Mouse (Mus musculus): ENCODE measurements around the gene Gcn1l1.
A peak's percentile ranks its signal among the peaks of the same experiment; 100 is the strongest.

The Gcn1l1 gene

DNA sequence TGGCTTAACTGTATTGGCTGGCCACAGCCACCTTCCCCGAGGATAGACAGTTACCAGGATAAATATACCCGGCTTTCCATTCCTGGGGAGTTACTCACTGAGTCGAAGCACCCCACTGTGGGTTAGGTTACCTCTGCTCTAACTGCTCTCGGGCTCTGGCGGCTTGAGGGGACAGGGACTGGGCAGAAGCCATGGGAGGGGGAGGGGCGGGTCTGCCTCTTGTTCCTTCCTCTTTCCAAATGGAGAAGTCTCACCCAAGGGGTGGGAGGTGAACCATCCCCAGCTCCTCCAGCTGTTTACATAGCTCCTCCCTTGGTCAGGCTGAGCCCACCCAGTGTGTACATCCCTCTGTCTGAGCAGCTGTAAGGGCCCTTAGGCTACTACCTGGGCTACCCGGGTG, 29.4 kb upstream of the Gcn1l1 start:
- DNase-seq: no peak

DNA sequence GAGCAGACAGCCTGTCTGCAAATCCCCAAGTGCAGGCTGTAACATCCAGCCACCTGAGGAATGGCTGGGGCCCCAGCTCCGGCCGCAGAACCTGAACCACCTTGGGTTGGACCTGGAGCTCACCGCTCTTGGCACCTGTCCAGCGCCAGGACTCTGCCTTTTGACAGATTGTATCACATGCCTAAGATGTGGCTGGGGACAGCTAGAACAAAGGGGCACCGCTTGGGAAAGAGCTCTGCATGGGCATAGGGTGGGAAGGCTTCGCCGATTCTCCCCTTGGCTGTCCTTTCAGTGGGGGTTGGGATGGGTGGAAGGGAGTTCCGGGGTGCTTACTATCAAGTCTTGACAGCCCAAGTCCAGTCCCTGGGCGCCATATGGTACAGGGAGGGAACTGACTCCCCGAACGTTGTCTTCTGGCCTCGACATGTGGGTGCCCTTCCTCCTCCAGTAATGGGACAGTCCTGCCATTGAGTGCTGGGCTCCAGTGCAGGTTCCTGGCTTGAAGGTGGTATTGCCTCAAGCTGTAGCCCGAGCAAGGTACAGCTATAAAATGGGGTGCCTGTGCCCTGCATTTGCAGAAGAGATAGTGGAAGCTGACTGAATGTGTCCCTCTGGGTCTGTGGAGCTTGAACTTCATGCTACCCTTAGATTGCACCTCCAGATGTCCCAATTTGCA, 26.9 kb upstream of the Gcn1l1 start:
- DNase-seq: no peak

DNA sequence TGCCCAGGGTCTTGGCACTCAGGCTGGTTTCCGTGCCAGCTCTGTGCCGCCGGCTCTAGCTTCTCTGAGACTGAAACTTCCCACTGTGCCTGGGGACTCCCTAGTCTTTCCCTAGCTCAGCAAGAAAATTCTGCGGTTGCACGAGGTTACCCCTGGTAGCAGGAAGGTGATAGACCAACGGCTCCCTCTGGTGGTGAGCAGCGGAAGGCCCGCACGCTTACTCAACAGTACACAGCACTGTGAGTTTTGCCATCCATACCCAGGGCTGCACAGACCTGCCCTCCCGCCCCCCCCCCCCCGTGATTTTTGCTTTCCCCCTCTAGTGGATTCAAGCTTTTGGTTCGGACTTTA, 26.4 kb upstream of the Gcn1l1 start:
- DNase-seq: peak; percentile 95

DNA sequence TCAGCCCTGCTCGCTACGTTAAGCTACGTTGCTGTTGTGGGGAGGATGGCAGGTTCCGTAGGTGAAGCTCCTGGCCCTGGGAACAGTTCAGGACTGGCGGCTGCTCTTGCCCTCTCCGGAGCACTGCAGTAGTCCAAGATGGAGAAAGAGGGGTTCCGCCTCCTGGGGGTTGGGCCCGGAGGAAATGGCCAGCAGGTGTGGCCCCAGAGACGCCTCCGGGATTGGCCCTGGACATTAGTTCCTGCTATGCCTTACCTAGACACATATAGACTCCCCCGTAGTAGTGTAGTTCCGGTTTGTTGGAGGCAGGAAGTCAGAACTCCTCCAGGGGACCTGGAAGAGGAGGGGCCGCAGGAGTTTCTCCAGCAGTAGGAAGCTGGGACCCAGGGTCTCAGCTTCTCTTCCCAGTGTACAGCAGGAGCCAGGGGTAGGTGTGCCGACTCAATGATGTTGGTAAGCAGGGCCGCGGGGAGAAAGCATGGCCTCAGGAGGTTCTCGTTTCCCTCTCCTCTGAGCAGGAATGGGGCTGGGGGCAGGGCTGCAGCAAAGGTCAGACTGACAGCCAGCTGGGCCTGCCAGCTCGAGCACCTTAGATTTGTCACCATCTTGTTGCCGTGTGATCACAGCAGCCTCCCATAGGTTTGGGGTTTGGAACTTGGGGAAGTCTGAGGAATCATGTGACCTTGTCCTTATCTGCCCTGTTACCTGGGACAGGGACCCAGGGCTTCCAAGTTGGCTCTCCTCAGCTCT, 22.2 kb upstream of the Gcn1l1 start:
- DNase-seq: peak; percentile 53

- DNase-seq: no peak
These were observed 21.4 kb upstream of the Gcn1l1 start for GRCm38 (mm10) chr5:115543509-115544253.

DNA sequence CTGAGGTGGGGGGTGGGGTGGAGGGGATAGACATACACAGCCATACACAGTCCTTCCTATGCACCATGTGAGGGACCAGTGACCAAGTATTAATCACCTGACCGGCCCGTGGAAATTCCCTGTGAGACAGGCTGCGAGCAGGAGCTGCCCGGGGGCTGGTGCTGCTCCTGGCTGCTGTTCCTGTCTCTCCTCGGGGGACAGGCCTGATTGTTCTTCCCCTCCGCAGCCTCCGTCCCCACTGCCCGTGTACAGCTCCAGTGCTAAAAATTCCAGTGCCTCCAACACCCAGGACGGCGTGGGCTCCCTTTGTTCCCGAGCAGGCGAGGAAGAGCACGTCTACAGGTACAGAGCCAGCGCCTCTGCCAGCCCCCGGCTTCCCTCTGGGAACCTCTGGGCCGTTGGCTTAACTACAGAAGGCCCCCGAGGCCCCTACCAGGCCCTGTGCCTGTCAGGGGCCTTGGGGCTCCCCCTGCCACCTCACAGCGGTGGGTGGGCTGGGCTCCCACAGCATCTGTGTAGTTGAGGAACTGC, 20.3 kb upstream of the Gcn1l1 start:
- no peak for DNase-seq

- DNase-seq: no peak
These were observed 19.4 kb upstream of the Gcn1l1 start for GRCm38 (mm10) chr5:115545636-115546035.

DNA sequence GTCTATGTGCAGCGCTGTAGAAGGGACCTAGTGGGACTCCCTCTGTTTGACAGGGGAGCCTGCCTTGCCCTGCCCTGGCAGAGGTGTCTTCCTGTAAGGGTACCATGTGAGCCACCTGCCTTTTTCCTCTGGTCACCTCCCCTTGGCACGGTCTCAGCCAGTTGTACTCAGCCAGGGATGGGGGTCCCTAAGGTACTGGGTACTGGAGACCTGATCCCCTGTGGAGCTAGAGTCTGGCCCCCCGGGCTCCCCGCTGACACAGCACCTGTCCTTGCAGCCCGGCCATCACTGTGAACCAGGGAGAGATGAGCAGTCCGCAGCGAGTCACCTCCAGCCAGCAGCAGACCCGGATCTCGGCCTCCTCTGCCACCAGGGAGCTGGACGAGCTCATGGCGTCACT, 18.5 kb upstream of the Gcn1l1 start:
- DNase-seq: no peak

GRCm38 (mm10) chr5:115547014-115547413, 18.0 kb upstream of the Gcn1l1 start:
- no peak for DNase-seq

- DNase-seq: no peak
These were observed 17.6 kb upstream of the Gcn1l1 start for GRCm38 (mm10) chr5:115547421-115547820.

DNA sequence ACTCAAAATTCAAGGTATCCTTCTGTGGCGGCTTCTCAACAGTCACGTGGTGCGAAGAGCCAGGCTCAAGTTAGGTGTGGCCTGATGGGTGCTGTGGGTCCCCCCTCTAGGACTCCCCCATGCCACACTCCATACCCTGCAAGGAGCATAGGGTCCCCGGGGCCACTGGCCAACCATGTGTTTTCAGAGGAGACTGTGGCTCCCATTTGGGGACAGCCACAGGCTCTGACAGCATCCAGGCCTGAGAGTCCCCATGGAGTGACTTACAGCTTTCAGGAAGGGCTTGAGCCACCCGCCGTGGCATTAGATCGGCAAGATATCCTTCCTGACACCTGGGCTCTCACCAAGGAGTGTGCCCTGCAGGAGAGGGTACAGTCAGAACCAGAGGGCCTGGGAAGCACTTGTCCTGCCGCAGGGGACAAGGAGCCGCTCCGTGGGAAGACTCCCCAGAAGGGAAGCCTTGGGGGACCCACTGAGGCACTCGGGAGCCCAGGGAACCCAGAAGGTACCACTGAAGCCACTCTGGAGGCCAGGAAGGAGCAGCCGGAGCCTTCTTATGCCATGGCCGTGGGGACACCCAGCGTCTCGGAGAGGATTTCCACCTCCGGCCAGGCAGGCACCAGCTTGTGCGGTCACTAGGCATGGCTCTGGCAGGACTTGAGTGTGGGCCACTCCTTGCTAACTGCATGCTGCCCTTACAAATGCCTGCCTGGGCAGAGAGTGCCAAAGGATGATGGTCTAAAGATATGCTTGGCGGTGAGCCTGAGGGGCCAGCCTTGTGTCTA, 16.4 kb upstream of the Gcn1l1 start:
- no peak for DNase-seq

DNA sequence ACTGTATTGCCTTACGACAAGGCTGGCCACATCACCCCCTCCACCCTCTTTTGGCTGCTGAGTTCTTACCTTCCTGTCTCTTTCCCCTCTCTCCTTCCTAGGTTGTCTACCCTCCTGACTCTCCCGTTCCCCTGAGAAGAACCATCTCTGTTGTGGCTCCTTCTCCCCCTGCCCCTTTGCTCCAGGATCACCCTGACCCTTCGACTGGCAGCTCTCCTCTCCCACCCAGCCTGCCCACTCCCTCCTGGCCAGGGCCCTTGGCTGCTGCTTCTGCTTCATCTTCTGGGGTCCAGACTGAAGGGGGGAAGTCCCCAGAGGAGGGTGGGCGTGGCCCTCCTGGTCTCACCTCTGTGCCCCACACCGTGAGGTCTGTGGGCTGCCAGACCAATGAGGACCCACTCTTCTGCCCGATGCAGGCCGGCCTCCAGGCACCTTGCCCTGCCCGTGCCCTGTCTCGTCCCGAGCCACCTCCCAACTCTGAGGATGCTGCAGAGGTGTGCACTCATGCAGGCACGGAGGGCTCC, 14.5 kb upstream of the Gcn1l1 start:
- DNase-seq: no peak

- no peak for DNase-seq
These were observed 13.7 kb upstream of the Gcn1l1 start for GRCm38 (mm10) chr5:115551386-115551785.

GRCm38 (mm10) chr5:115551799-115552198, 13.3 kb upstream of the Gcn1l1 start:
- no peak for DNase-seq

DNA sequence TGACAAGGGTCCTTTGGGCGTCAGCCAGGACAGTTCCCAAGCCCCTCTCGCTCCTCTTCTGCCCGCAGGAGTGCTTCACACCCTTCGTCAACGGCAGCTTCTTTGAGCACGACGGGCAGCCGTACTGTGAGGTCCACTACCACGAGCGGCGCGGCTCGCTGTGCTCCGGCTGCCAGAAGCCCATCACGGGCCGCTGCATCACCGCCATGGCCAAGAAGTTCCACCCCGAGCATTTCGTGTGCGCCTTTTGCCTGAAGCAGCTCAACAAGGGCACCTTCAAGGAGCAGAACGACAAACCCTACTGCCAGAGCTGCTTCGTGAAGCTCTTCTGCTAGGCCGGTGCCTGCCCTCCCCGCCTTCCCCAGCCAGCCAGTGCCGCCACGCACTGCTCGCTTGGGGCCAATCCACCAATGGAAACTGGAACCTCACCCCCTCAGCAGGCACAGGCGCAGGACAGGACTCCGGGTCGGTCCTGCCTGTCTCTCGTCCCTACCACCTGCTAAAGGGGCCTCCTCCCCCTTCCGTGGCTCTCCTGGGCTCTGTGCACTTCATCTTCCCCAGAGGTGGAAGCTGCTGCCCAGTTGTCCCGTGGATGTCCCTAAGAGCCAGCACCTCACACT, 11.1 kb upstream of the Gcn1l1 start:
- no peak for DNase-seq

DNA sequence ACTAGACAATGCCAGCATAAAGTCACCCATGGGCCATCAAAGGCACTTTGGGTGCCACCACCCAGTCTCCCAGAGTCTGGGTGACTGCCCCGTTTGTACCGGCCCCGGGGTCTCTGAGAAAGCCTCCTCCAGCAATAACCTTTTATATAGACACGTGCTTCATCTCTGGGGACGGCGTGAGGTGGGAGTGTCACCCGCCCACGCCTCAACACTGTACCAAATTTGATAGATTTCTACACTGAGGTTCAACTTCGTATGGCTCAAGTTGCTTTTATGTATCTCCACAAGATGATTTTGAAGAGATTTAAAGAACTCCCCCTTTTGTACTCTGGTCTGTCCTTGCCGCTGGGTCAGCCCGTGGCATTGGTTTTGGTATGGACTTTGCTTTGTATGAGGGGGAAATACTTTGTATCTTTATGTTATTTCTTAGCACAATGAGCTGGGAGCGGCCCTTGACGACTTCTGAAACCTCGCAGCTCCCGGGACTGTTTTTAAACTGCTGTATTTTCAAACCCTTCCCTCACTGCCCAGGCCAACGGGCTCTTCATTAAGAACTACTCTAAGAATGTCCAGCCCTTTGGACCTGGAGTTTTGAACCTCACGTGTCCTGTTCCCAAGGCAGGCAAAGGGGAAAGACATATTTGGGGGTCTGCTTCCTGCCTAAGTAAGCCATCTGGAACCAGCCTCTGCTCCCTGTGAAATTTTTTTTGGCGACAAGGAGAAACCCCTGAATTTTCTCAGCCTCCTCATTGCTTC, 10.3 kb upstream of the Gcn1l1 start:
- DNase-seq: no peak

DNA sequence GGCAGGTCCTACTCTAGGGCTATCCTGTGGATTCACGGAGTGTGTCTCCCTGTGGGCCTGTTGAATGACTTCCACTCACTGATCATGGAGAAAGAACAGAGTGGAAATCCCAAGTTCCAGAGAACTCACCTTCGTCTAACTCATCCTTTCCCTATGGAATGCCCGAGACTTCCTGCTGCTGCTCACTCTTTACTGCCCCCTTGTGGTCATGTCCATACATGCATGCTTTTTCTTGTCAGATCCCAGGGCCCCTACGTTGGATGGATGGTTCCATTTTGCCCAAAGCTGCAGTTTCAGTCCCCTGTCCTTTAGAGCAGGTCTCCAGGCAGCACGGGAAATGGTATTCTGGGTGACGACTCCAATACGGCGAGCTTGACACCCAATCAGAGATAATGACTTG, 8.8 kb upstream of the Gcn1l1 start:
- DNase-seq: peak; percentile 73

DNA sequence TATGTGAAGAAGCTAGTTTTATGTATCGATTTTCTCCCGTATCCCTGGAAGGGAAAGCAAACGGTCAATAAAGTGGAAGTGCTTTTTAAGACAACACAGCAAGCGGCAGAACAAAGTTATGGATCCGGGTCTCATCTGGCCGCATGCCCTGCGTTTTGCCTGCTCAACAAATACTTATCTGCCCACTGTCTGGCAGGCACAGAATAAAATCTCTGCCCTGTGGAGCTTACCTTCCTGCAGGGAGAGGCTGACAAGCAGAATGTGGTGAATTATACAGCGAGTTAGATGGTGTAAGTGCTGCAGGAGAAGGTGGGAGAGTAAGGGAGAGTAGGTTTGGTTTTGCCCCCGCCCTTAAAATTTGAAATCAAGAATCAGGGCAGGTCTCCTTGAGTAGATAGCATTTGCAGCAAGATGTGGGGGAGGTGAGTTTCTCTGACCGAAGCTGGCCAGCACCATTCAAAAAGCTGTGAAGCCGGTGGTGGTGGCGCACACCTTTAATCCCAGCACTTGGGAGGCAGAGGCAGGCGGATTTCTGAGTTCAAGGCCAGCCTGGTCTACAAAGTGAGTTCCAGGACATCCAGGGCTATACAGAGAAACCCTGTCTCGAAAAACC, 6.8 kb upstream of the Gcn1l1 start:
- no peak for DNase-seq

- DNase-seq: peak; percentile 99
These were observed 5.6 kb upstream of the Gcn1l1 start, which contains the start of gene Rplp0 for GRCm38 (mm10) chr5:115559237-115560101. Rplp0 (plus strand) TSS chr5:115559467.

All from thymus, postnatal 14 days (tissue).